Mouse (Mus musculus) E14TG2a.4 (cell line): Measurements from ENCODE around the gene Gm20388.

ENCODE experiments used
- CTCF ChIP-seq: conservative IDR thresholded peaks from 2 replicates; pipeline ENCODE4 v1.5.1; 2014; ENCODE audit warnings: low read length
- POU5F1 ChIP-seq: IDR thresholded peaks from 2 replicates; pipeline ENCODE4 v1.6.1; 2014; ENCODE audit warnings: low read length, borderline replicate concordance

- no peak for TF ChIP-seq CTCF
- TF ChIP-seq POU5F1: no peak
Observed at GRCm38 (mm10) chr8:123981674-123982073, 4071.0 kb downstream of the Gm20388 start.
